Mouse (Mus musculus) testis, adult 2 months (tissue): ENCODE measurements around the gene Sctr. TPM values are rescaled to one million over a fixed set of nuclear protein-coding genes. Genes with fewer than 3 reads are reported as not detected.
"Not testable (repeated sequence)": the region's sequence is repeated elsewhere in the genome, so short reads cannot be mapped to it uniquely, and the experiment has no call there.

Experiments
- H3K27ac ChIP-seq: fragments of 200-500 bp; 2 replicates; pipeline ENCODE4 v1.5.1; 2012; ENCODE audit warnings: low read depth, low read length; ENCODE audit not compliant: control insufficient read depth, insufficient read depth
- H3K27me3 ChIP-seq: fragments of 200-500 bp; 2 replicates; pipeline ENCODE4 v1.6.1; 2012; ENCODE audit warnings: mild to moderate bottlenecking, low read length, moderate library complexity; ENCODE audit not compliant: control insufficient read depth, insufficient read depth
- H3K36me3 ChIP-seq: fragments of 200-500 bp; 2 replicates; pipeline ENCODE4 v1.6.1; 2012; ENCODE audit warnings: mild to moderate bottlenecking, low read length; ENCODE audit not compliant: control insufficient read depth, insufficient read depth
- H3K4me1 ChIP-seq: fragments of 200-500 bp; 2 replicates; pipeline ENCODE4 v1.6.1; 2012; ENCODE audit warnings: low read length; ENCODE audit not compliant: control insufficient read depth, insufficient read depth
- H3K4me3 ChIP-seq: fragments of 200-500 bp; 2 replicates; pipeline ENCODE4 v1.5.1; 2012; ENCODE audit warnings: low read depth, mild to moderate bottlenecking, low read length, moderate library complexity, mixed read lengths; ENCODE audit not compliant: control insufficient read depth
- CTCF ChIP-seq: fragments of 200-500 bp; IDR thresholded peaks from 2 replicates; pipeline ENCODE4 v1.5.1; 2012; ENCODE audit warnings: low read depth, mild to moderate bottlenecking, inconsistent platforms, low read length, moderate library complexity; ENCODE audit not compliant: control insufficient read depth, insufficient read depth, insufficient replicate concordance
- POLR2A ChIP-seq: fragments of 200-500 bp; IDR thresholded peaks from 2 replicates; pipeline ENCODE4 v1.6.1; 2012; ENCODE audit warnings: low read depth, mild to moderate bottlenecking, inconsistent platforms, low read length, moderate library complexity; ENCODE audit not compliant: control insufficient read depth
- polyA plus RNA-seq: library from polyadenylated mRNA; depleted of rRNA; stranded (reverse); fragments of >200 nt; gene quantifications from 2 replicates; pipeline ENCODE4 v1.2.3, GENCODE M21; 2012

Gene Sctr
- polyA plus RNA-seq, 1 experiment, result 0.36 TPM

- H3K27ac ChIP-seq, result no peak overlapping the region
- H3K4me3 ChIP-seq, result no peak overlapping the region
- H3K36me3 ChIP-seq, result no peaks in the 10 kb centered on the region
- H3K27me3 ChIP-seq, result no peaks in the 10 kb centered on the region
- peaks cover 5% of the 10 kb centered on the region for H3K4me1 ChIP-seq
- TF ChIP-seq POLR2A, result no peak
- TF ChIP-seq CTCF, result no peak
Measured at GRCm38 (mm10) chr1:120090880-120091570, 84.3 kb downstream of the Sctr start.

- H3K4me1 ChIP-seq, H3K27me3 ChIP-seq, H3K27ac ChIP-seq, H3K36me3 ChIP-seq: not testable (repeated sequence)
- peak; percentile 97 for TF ChIP-seq CTCF
- peak overlapping the region; percentile 23; the same call in 1 of the 2 replicates for H3K4me3 ChIP-seq
Measured at GRCm38 (mm10) chr1:120093482-120094134, 86.9 kb downstream of the Sctr start.

- H3K4me3 ChIP-seq, result no peak overlapping the region
- TF ChIP-seq POLR2A, result no peak
- TF ChIP-seq CTCF, result no peak
- no peaks in the 10 kb centered on the region for H3K4me1 ChIP-seq
- no peaks in the 10 kb centered on the region for H3K36me3 ChIP-seq
- H3K27me3 ChIP-seq, result no peaks in the 10 kb centered on the region
- H3K27ac ChIP-seq, result no peak overlapping the region
Measured at GRCm38 (mm10) chr1:120094920-120095319, 88.2 kb downstream of the Sctr start.

- Histone ChIP-seq H3K4me1 (no peaks in the 10 kb centered on the region), H3K36me3 (no peaks in the 10 kb centered on the region), H3K4me3 (no peak overlapping the region), H3K27me3 (no peaks in the 10 kb centered on the region), H3K27ac (no peak overlapping the region)
- no peak for TF ChIP-seq POLR2A
- TF ChIP-seq CTCF, result peak; percentile 43; the same call in 1 of the 2 replicates
Measured at GRCm38 (mm10) chr1:120098327-120098726, 91.6 kb downstream of the Sctr start.

- no peaks in the 10 kb centered on the region for H3K4me1 ChIP-seq
- TF ChIP-seq POLR2A (no peak), CTCF (no peak)
- no peaks in the 10 kb centered on the region for H3K36me3 ChIP-seq
- H3K27ac ChIP-seq, result no peak overlapping the region
- H3K27me3 ChIP-seq, result no peaks in the 10 kb centered on the region
- no peak overlapping the region for H3K4me3 ChIP-seq
Measured at GRCm38 (mm10) chr1:120099483-120099882, 92.8 kb downstream of the Sctr start.

- H3K4me3 ChIP-seq, result no peak overlapping the region
- H3K27ac ChIP-seq, result no peak overlapping the region
- H3K27me3 ChIP-seq, result no peaks in the 10 kb centered on the region
- no peaks in the 10 kb centered on the region for H3K36me3 ChIP-seq
- TF ChIP-seq CTCF (no peak), POLR2A (no peak)
- H3K4me1 ChIP-seq, result no peaks in the 10 kb centered on the region
Measured at GRCm38 (mm10) chr1:120100456-120101226, 93.9 kb downstream of the Sctr start.

GRCm38 (mm10) chr1:120101227-120101609 is 94.5 kb downstream of the Sctr start:
- Histone ChIP-seq H3K4me3 (no peak overlapping the region), H3K27ac (no peak overlapping the region), H3K4me1 (no peaks in the 10 kb centered on the region), H3K27me3 (no peaks in the 10 kb centered on the region), H3K36me3 (no peaks in the 10 kb centered on the region)
- no peak for TF ChIP-seq CTCF
- TF ChIP-seq POLR2A, result no peak
